In genomic region chr11:120046553-120047191, GRCm38 (mm10) we compare ENCODE assay signal across 8 mouse cellular contexts. TPM values are rescaled to one million over a fixed set of nuclear protein-coding genes. Genes with fewer than 3 reads are reported as not detected.
DNase-seq lines count a peak whose midpoint lies in the region; ATAC-seq and TF ChIP-seq lines count a peak whose summit lies in the region.

TSS of gene Aatk (minus strand) at chr11:120047167.

- no peak for TF ChIP-seq POLR2A in embryonic fibroblast, embryonic 13.5 days (IDR thresholded peaks at IDR 0.05; ENCODE audit: low read depth, low read length)

- peak within 1 kb of the TSS; percentile 89 for H3K9ac ChIP-seq in midbrain, embryonic 15.5 days

- 0 out of 2 replicates have a peak, but pooled peaks cover 4% of the 10 kb centered on the region for H3K4me1 ChIP-seq in embryonic fibroblast, embryonic 13.5 days (ENCODE audit: control insufficient read depth, insufficient read depth, low read length)
- peaks cover 66% of the 10 kb centered on the region for H3K4me1 ChIP-seq in midbrain, embryonic 15.5 days

- 1% methylated on average over 62 of the region's 63 CpGs for WGBS in midbrain, embryonic 15.5 days

- H3K27ac ChIP-seq in embryonic fibroblast, embryonic 13.5 days (ENCODE audit: insufficient read depth, low read length): no peak within 1 kb of the TSS
- peak within 1 kb of the TSS; percentile 93 for H3K27ac ChIP-seq in midbrain, embryonic 15.5 days

- H3K4me2 ChIP-seq in midbrain, embryonic 15.5 days: peak within 1 kb of the TSS; percentile 93

- ATAC-seq in midbrain, embryonic 15.5 days (replicated peaks): peak; percentile 15

- no peaks in the 10 kb centered on the region for H3K36me3 ChIP-seq in midbrain, embryonic 15.5 days (replicated peaks)

- peak within 1 kb of the TSS; percentile 12; the same call in 1 of the 2 replicates for H3K4me3 ChIP-seq in embryonic fibroblast, embryonic 13.5 days (ENCODE audit: insufficient read depth, low read length)
- peak within 1 kb of the TSS; percentile 81 for H3K4me3 ChIP-seq in midbrain, embryonic 15.5 days

- peak; percentile 38 for DNase-seq in kidney, postnatal 10 days
- DNase-seq in kidney, adult 9 months: no peak
- peak; percentile 62 for DNase-seq in adrenal gland, postnatal 14 days
- DNase-seq in layer of hippocampus, postnatal 14 days (ENCODE audit: low spot score in 2 of 2): peak in 1 of 2 experiments; percentile 55
- DNase-seq in thymus, postnatal 4 days: no peak
- no peak for DNase-seq in urinary bladder, postnatal 14 days (ENCODE audit: low spot score)

- no peak for TF ChIP-seq CTCF in embryonic fibroblast, embryonic 13.5 days (IDR thresholded peaks at IDR 0.05; ENCODE audit: borderline replicate concordance, insufficient read depth, low read length)

- H3K9me3 ChIP-seq in midbrain, embryonic 15.5 days: no peaks in the 10 kb centered on the region

- H3K27me3 ChIP-seq in midbrain, embryonic 15.5 days (replicated peaks): no peaks in the 10 kb centered on the region

RNA-seq across cellular contexts. Expression of gene Aatk, which starts in this region (rescaled TPM):
- 13.7 and 15.7 TPM in 2 replicates for total RNA-seq in adrenal gland, postnatal 14 days (2021)
- 0.19 TPM in 1 of 2 replicates, not detected in the other for polyA plus RNA-seq in embryonic fibroblast, embryonic 13.5 days (2011; ENCODE audit: insufficient read length, low read depth, missing spikeins)
- total RNA-seq in layer of hippocampus, postnatal 14 days (2021): 100 to 1,000 TPM; 193 to 202 TPM
- 45.3 and 45.5 TPM in 2 replicates for polyA plus RNA-seq in midbrain, embryonic 15.5 days (2015; fragmentation: Nextera tagmentation; extraction: Ambion mirVana)

Comparison
In these comparisons a context has a peak if more than half of its experiments do, and no peak if none do; other contexts are left out.
1. RNA of gene Aatk (total RNA-seq): 193 to 202 TPM in layer of hippocampus, postnatal 14 days; 13.7 to 15.7 TPM in adrenal gland, postnatal 14 days; every median in the first group is over 10 times any median in the second.
2. RNA of gene Aatk (polyA plus RNA-seq): 45.3 to 45.5 TPM in midbrain, embryonic 15.5 days; 0.19 TPM in embryonic fibroblast, embryonic 13.5 days; every median in the first group is over 10 times any median in the second.
3. DNase-seq: peak in kidney, postnatal 10 days (single experiment) and adrenal gland, postnatal 14 days (single experiment); none in kidney, adult 9 months (single experiment), thymus, postnatal 4 days (single experiment) and urinary bladder, postnatal 14 days (single experiment).